Mouse (Mus musculus) kidney, postnatal 25 days (tissue): ENCODE results near the gene Esd.

ENCODE experiments used
- DNase-seq, 2 experiments: peaks; one replicate each; pipeline ENCODE4 v3.0.0; 2021; ENCODE audit warnings: mixed read lengths in 2 of 2

Esd gene

DNA sequence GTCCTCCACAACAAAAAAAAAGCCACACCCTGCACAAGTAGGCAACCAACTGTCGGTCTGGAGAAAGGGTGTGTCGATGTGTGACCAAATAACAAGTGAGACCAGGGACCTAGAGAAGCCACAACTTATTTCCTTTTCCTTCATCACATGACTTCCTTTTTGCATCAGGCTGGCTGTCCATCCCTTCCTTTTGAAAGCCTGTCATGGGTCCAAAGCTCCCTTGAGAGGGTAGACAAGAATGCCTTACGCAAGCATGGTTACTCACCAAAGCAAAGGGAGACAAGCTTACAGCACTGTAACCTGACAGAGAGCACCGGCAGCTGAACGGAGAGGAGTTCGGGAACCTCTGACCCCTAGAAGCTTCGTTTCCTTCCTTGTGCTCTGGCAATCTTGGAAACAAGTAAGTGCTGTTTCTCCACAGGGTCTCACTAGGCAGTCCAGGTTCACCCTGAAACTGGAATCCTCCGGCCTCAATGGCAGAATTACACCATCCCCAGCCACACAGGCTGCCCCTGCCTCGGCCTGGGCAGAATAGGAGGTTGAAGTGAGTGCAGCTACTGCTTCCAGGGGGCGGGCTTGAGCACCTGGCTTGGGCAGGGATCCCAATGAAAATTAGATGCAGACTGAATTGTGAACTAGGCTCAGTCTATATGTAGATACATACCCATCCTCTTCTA is 65.4 kb downstream of the Esd start:
- DNase-seq = no peak

DNA sequence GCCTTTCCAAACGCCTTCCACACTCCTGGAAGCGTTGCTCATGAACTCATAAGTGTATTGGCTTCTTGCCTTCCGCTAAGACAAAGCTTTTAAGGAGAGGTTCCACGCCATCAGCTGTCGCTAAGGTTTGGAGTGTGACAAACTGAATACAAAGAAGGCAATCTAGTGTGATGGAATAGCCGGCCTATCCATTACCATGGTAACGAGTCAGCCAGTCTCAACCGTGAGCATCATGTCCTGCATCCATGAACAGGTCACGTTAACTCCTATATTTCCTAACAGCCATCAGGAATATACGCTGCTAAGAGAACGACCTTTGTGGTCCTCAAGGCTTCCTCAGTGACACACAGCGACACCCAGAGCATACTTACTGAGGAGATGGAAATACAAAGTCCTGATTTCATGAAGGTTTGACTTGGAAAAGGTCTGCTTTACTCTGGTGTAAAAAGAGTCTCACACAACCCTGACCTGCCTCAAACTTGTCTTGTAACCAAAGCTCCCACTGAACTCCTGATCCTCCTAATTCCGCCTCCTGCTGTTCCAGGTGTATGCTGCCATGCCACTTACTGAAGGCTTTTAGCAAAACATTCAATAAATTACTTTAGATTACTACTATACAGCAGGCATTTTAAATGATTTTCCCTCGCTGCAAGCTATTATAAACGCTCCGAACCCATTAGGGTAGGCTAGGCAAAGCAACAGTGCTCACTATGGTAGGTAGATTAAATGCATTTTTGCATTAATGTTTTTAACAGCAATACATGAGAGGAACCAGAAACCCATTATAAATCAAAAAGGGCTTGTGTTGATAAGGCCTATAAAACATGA is 66.2 kb downstream of the Esd start:
- DNase-seq = no peak
